In the genomic region with DNA sequence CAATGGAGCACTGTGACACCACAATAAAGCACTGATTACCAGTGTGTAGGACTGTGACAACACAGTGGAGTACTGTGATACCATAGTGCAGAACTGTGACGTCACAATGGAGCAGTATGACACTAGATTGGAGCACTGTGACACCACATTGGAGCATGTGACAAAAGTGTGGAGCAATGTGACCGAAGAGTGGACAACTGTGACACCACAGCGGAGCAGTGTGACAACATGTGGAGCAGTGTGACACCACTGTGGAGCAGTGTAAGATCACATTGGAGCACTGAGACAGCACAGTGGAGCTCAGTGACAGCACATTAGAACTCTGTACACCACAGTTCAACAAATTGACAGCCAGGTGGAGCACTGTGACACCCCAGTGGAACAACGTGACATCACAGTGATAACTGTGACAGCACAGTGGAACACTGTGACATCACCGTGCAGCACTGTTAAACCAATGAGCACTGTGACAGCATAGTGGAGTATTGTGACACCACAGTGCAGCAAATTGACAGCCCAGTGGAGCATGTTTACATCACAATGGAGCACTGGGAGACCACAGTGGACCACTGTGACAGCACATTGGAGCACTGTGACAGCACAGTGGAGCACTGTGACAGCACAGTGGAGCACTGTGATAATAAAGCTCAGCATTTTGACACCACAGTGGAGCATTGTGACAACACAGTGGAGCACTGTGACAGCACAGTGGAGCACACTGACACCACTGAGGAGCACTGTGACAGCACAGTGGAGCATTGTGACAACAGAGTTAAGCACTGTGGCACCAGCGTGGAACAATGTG, we compare ENCODE assay signal across 8 mouse cellular contexts.
DNase-seq lines count a peak whose midpoint lies in the region; ATAC-seq and TF ChIP-seq lines count a peak whose summit lies in the region.

No protein-coding gene starts in this region.

- H3K9ac ChIP-seq in heart, postnatal 0 days (replicated peaks; ENCODE audit: low read depth, low read length) = no peak overlapping the region
- H3K9ac ChIP-seq in liver, embryonic 11.5 days (ENCODE audit: low read depth, low read length) = no peak overlapping the region

- TF ChIP-seq EP300 in heart, postnatal 0 days (IDR thresholded peaks at IDR 0.05; ENCODE audit: low read depth) = no peak

- H3K4me2 ChIP-seq in heart, postnatal 0 days (ENCODE audit: low read depth, low read length) = no peak overlapping the region
- no peak overlapping the region for H3K4me2 ChIP-seq in liver, embryonic 11.5 days

- H3K36me3 ChIP-seq in heart, postnatal 0 days (replicated peaks; ENCODE audit: control insufficient read depth, insufficient read depth, low read length) = no peaks in the 10 kb centered on the region
- no peaks in the 10 kb centered on the region for H3K36me3 ChIP-seq in liver, embryonic 11.5 days (ENCODE audit: control insufficient read depth, insufficient read depth, low read length)

- H3K4me3 ChIP-seq in heart, postnatal 0 days (ENCODE audit: low read depth, low read length) = no peak overlapping the region
- H3K4me3 ChIP-seq in liver, embryonic 11.5 days (ENCODE audit: low read depth, low read length) = no peak overlapping the region

- 50% methylated on average over 6 of the region's 6 CpGs for WGBS in heart, postnatal 0 days
- whole genome bisulfite sequencing in liver, embryonic 11.5 days = 57% methylated on average over 6 of the region's 6 CpGs

- no peak for TF ChIP-seq CTCF in heart, postnatal 0 days (IDR thresholded peaks at IDR 0.05; ENCODE audit: low read depth)

- peak; percentile 15 for ATAC-seq in heart, postnatal 0 days (ENCODE audit: insufficient read depth, low read depth)
- peak; percentile 35 for ATAC-seq in liver, embryonic 11.5 days (replicated peaks; ENCODE audit: low FRiP score)

- DNase-seq in gastrocnemius, postnatal 4 days (ENCODE audit: low spot score in 2 of 2) = peak; percentile 8 to 15
- no peak for DNase-seq in gastrocnemius, adult 8-10 months (ENCODE audit: low spot score in 2 of 2)
- DNase-seq in ZHBTc4 (ENCODE audit: low read depth, low spot score) = peak; percentile 40
- DNase-seq in heart, postnatal 0 days (ENCODE audit: low spot score) = no peak
- peak; percentile 32 for DNase-seq in liver, embryonic 11.5 days (ENCODE audit: low spot score)
- peak; percentile 0 to 2 for DNase-seq in spleen, postnatal 36 days (ENCODE audit: low spot score in 2 of 2)
- DNase-seq in layer of hippocampus, adult 11-12 months (ENCODE audit: low spot score) = no peak
- DNase-seq in layer of hippocampus, adult 18-20 months (ENCODE audit: low spot score in 2 of 2) = no peak

- H3K9me3 ChIP-seq in heart, postnatal 0 days (replicated peaks; ENCODE audit: control insufficient read depth, low read length) = peaks cover 50% of the 10 kb centered on the region
- peaks cover 69% of the 10 kb centered on the region for H3K9me3 ChIP-seq in liver, embryonic 11.5 days (ENCODE audit: control insufficient read depth, low read length)

- no peaks in the 10 kb centered on the region for H3K27me3 ChIP-seq in heart, postnatal 0 days (ENCODE audit: control insufficient read depth, insufficient read depth, low read length)
- no peaks in the 10 kb centered on the region for H3K27me3 ChIP-seq in liver, embryonic 11.5 days (replicated peaks; ENCODE audit: control insufficient read depth, insufficient read depth, low read length)

- no peak overlapping the region for H3K27ac ChIP-seq in heart, postnatal 0 days (ENCODE audit: low read depth)
- no peak overlapping the region for H3K27ac ChIP-seq in liver, embryonic 11.5 days (ENCODE audit: low read depth, low read length)

- no peaks in the 10 kb centered on the region for H3K4me1 ChIP-seq in heart, postnatal 0 days (ENCODE audit: control insufficient read depth, insufficient read depth)
- H3K4me1 ChIP-seq in liver, embryonic 11.5 days (replicated peaks; ENCODE audit: control insufficient read depth, insufficient read depth, low read length) = no peaks in the 10 kb centered on the region

Comparison
In these comparisons a context has a peak if more than half of its experiments do, and no peak if none do; other contexts are left out.
1. DNase-seq: peak in gastrocnemius, postnatal 4 days (2 of 2), ZHBTc4 (single experiment), liver, embryonic 11.5 days (single experiment) and spleen, postnatal 36 days (2 of 2); none in gastrocnemius, adult 8-10 months (0 of 2), heart, postnatal 0 days (single experiment), layer of hippocampus, adult 11-12 months (single experiment) and layer of hippocampus, adult 18-20 months (0 of 2).